Mouse (Mus musculus): Measurements from ENCODE around the gene Urod. TPM values are rescaled to one million over a fixed set of nuclear protein-coding genes. Genes with fewer than 3 reads are reported as not detected.

Gene Urod
- polyA plus RNA-seq, 1 experiment: 90.7 TPM

DNA sequence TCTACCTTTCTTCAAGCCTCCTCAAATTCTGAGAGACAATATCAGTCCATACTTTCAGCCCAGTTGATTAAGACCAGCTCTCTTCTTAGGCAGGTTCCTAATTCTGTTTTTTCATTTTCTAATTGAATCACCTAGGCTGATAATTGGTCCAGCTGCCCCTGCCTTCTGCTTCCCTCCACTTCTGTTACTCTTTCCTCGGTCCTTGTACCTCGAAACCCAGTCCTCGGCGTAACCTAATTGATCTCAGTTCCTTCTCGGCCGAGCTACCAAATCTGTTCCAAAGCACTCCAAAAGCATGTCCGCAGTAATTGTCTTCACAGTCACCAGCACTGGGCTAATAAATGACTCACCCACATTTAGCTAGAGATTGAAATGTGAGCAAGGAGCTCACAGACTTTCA lies 39.3 kb downstream of the Urod start:
- Histone ChIP-seq H3K27me3 (ENCODE audit: control insufficient read depth) (no peaks in the 10 kb centered on the region), H3K9me3 (ENCODE audit: control insufficient read depth, low read length) (no peaks in the 10 kb centered on the region), H3K36me3 (ENCODE audit: control insufficient read depth) (no peaks in the 10 kb centered on the region), H3K4me3 (replicated peaks) (no peak overlapping the region), H3K4me1 (ENCODE audit: control insufficient read depth) (no peaks in the 10 kb centered on the region)
- TF ChIP-seq TAL1 (IDR thresholded peaks at IDR 0.05; ENCODE audit: low read length) (no peak), GATA1 (IDR thresholded peaks at IDR 0.05; ENCODE audit: low read length) (no peak)

DNA sequence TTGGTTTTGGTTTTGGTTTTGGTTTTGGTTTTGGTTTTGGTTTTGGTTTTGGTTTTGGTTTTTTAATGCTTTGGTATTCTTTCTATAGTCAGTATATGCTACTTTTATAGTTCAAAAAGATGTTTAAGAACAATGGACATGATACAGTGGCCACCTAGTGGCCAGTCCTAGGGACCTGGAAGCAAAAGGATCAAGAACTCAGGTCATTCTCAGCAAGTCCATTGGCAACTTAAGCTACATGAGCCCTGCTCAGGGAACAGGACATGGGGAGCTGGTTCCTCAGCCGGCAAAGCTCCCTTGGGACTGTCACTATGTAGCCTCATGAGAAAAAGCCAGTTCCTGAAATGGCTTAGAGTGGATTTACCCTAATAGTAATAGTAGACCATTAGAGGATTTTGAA lies 42.6 kb downstream of the Urod start:
- Histone ChIP-seq H3K4me1 (ENCODE audit: control insufficient read depth) (no peaks in the 10 kb centered on the region), H3K4me3 (replicated peaks) (no peak overlapping the region), H3K36me3 (ENCODE audit: control insufficient read depth) (no peaks in the 10 kb centered on the region), H3K9me3 (ENCODE audit: control insufficient read depth, low read length) (no peaks in the 10 kb centered on the region), H3K27me3 (ENCODE audit: control insufficient read depth) (no peaks in the 10 kb centered on the region)
- TF ChIP-seq TAL1 (IDR thresholded peaks at IDR 0.05; ENCODE audit: low read length) (no peak), GATA1 (IDR thresholded peaks at IDR 0.05; ENCODE audit: low read length) (no peak)

DNA sequence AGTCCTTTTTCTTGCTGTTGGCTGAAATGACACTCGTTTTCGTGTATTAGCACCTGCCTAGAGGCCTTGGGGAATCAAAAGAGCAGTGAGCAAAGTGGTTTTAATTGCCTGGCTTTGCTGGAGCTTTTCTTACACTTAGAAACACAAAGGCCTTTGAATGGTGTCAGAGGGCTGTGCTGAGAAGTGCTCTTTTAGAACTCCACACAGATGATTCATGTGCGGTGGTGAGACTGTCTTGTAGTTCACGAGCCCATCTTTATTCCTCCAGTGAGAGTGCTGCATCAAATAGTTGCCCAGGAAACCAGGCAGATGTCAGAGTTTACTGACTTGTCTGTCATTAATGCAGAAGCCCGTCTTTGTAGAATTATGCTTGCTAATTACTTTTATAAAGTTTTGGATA lies 50.2 kb downstream of the Urod start:
- Histone ChIP-seq H3K4me3 (replicated peaks) (no peak overlapping the region), H3K36me3 (ENCODE audit: control insufficient read depth) (no peaks in the 10 kb centered on the region), H3K4me1 (ENCODE audit: control insufficient read depth) (no peaks in the 10 kb centered on the region), H3K27me3 (ENCODE audit: control insufficient read depth) (peaks cover 6% of the 10 kb centered on the region), H3K9me3 (ENCODE audit: control insufficient read depth, low read length) (no peaks in the 10 kb centered on the region)
- TF ChIP-seq TAL1 (IDR thresholded peaks at IDR 0.05; ENCODE audit: low read length): no peak
- TF ChIP-seq GATA1 (IDR thresholded peaks at IDR 0.05; ENCODE audit: low read length): no peak

DNA sequence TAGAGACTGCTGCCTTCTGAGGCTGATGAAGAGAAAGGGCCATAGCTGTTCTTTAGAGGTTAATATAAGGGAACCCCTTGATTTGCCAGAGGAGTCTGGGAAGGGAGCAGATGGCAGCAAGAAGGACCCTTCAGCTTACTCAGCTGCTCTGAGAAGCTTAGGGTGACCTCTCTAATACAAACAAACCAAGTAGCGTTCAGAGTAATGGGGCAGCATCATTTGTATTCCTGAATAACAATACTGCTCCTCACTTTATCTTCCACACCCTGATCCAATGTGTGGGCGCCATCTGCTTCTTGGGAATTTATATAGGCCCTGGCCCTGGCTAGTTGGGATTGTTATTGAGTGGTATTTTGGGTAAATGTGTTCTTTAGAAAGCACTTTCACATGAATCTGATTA lies 51.5 kb downstream of the Urod start:
- no peaks in the 10 kb centered on the region for H3K4me1 ChIP-seq (ENCODE audit: control insufficient read depth)
- H3K36me3 ChIP-seq (ENCODE audit: control insufficient read depth): no peaks in the 10 kb centered on the region
- peaks cover 6% of the 10 kb centered on the region for H3K27me3 ChIP-seq (ENCODE audit: control insufficient read depth)
- H3K4me3 ChIP-seq (replicated peaks): no peak overlapping the region
- no peaks in the 10 kb centered on the region for H3K9me3 ChIP-seq (ENCODE audit: control insufficient read depth, low read length)
- TF ChIP-seq TAL1 (IDR thresholded peaks at IDR 0.05; ENCODE audit: low read length) (no peak), GATA1 (IDR thresholded peaks at IDR 0.05; ENCODE audit: low read length) (no peak)

Other genes with a start within 250 kb of the Urod start
- gene Toe1, start 186.8 kb downstream of the Urod start, polyA plus RNA-seq (2012): 0.16 and 0.46 TPM in 2 replicates
- 0.14 TPM in 1 of 2 replicates, not detected in the other for gene Mutyh, start 186.7 kb downstream of the Urod start, polyA plus RNA-seq (2012)
- not detected in 2 replicates for gene Hpdl, start 172.7 kb downstream of the Urod start, polyA plus RNA-seq (2012)
- 0.01 TPM in 1 of 2 replicates, not detected in the other for gene Zswim5, start 117.0 kb downstream of the Urod start, polyA plus RNA-seq (2012)
- gene Hectd3, start 904 bp upstream of the Urod start, polyA plus RNA-seq (2012): 3.1 and 6.0 TPM in 2 replicates
- 0.44 and 0.58 TPM in 2 replicates for gene Eif2b3, start 25.0 kb upstream of the Urod start, polyA plus RNA-seq (2012)
- gene Ptch2, start 101.7 kb upstream of the Urod start, polyA plus RNA-seq (2012): 0.02 and 0.12 TPM in 2 replicates
- 0.12 and 0.28 TPM in 2 replicates for gene Btbd19, start 131.3 kb upstream of the Urod start, polyA plus RNA-seq (2012)
- gene Tctex1d4, start 132.4 kb upstream of the Urod start, polyA plus RNA-seq (2012): not detected in 2 replicates
- 0.19 and 0.21 TPM in 2 replicates for gene Plk3, start 139.6 kb upstream of the Urod start, polyA plus RNA-seq (2012)
- 190 and 246 TPM in 2 replicates for gene Rps8, start 161.8 kb upstream of the Urod start, polyA plus RNA-seq (2012)
- gene Kif2c, start 188.2 kb upstream of the Urod start, polyA plus RNA-seq (2012): 1.6 and 2.0 TPM in 2 replicates

All from erythroblast, embryonic 14.5 days (primary cell).